Mouse (Mus musculus) olfactory bulb, adult 2 months (tissue): ENCODE measurements at regions not wholly inside any gene's neighbourhood (a gene's known extent, or its start where the extent isn't known, plus 50 kb on each side); places are given as distances from the start of the nearest gene placed in this dataset.

Source experiments
- H3K27ac ChIP-seq: fragments of 200-500 bp; 2 replicates; pipeline ENCODE4 v1.5.1; 2012; ENCODE audit warnings: low read depth, low read length; ENCODE audit not compliant: insufficient read depth
- H3K4me1 ChIP-seq: fragments of 200-500 bp; 2 replicates; pipeline ENCODE4 v1.6.1; 2012; ENCODE audit warnings: low read length; ENCODE audit not compliant: control insufficient read depth, insufficient read depth
- H3K4me3 ChIP-seq: fragments of 200-500 bp; 2 replicates; pipeline ENCODE4 v1.5.1; 2012; ENCODE audit warnings: mild to moderate bottlenecking, low read depth, low read length, moderate library complexity; ENCODE audit not compliant: insufficient read depth
- CTCF ChIP-seq: fragments of 200-500 bp; IDR thresholded peaks from 2 replicates; pipeline ENCODE4 v1.5.1; 2012; ENCODE audit warnings: low read depth, mild to moderate bottlenecking, low read length, moderate library complexity; ENCODE audit not compliant: insufficient read depth
- POLR2A ChIP-seq: fragments of 200-500 bp; IDR thresholded peaks from 2 replicates; pipeline ENCODE4 v1.6.1; 2012; ENCODE audit warnings: mild to moderate bottlenecking, low read depth, low read length, moderate library complexity; ENCODE audit not compliant: insufficient read depth
- WGBS: fragments of 180-500 bp; shearing (Covaris S2); methylation state at CpG from one replicate; pipeline ENCODE4 v1.1.7; 2018; 5-methylcytosine and 5-hydroxymethylcytosine counted together

DNA sequence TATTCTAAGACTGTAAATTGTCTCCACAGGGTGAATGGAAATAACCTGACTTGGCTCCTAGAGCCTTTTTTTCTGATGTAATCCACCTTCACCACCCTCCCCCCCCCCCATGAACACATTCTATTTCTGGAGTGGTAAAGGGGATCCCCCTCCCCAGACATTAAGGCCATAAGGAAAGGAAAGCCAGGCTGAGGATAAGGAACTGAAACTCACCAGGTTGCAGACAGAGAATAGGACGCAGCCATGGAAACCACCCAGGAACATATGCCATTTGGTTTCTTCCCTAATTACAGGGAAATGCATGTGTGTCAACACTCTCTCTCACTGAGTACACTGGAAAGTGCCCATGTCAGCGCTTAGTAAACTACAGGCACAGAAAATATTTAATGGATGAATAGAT, 96.5 kb upstream of the Gnao1 start:
- TF ChIP-seq POLR2A (no peak), CTCF (no peak)
- 25% methylated on average over 2 of the region's 2 CpGs for WGBS

DNA sequence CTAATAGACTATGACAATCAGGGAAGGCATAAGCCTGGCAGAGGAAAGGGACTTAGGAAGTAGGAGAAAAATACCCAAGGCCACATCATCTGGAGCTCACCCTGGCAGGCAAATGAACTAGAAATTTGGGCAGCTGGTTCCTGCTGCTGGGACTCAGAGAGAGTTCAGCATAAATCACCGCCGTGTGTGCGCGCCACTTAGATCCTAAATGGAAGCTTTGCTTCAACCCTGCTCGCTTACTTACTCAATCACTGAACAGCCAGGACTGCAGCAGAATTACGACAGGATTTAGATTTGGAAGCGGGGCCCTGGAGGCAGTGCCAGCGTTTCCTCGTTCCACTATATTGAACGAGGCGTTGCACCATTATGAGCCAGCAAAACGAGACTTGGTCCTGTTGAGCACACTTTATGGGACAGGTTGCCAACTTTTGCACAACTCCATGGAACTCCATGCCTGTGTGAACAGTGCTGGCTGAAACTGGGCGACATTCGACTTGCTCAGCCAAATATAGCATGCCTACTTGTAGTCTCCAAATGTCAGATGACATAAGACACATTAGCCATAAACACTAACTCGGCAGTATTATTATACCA, 84.8 kb upstream of the Gnao1 start:
- no peak for TF ChIP-seq POLR2A
- Histone ChIP-seq H3K4me3 (no peak overlapping the region), H3K27ac (no peak overlapping the region), H3K4me1 (no peaks in the 10 kb centered on the region)
- 72% methylated on average over 15 of the region's 15 CpGs for WGBS

More for the DNA sequence above, 96.5 kb upstream of the Gnao1 start:
- no peak overlapping the region for H3K27ac ChIP-seq
- H3K4me1 ChIP-seq, result no peaks in the 10 kb centered on the region
- H3K4me3 ChIP-seq, result no peak overlapping the region

DNA sequence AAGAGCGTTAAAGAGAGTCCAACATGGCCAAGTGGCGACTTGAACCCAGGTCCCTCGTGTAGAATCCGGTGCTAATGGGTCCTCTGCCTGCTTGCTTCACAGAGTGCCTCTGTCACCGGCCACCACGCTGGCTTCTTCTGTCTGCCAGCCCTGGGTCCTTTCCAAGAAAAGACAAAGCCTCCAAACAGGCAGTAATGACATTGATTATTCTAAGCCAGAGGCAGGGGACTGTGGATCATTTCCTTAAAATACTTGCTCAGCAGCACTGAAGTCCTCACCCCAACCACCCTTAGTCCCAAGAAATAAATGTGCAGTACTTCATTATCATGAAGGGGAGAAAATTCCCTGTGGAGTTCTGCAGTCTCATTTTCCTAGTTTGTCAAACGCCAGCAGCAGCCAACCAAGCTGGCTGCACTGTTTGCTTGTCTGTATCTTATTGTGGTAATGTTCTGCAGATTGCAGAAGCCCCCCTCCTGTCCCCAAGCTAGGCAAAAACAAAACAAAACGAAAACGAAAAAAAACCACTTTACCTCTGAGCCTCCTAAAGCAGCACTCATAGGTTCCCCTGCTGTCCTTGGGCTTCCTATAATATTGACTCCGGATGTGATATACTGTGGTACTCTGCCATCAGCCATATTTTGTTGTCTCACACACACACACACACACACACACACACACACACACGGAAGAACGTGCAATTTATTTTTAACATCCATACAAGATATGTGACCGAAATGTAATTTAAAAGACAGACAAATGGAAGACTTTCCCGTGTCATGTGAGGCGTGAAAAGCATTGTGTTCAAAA, 80.4 kb upstream of the Gnao1 start:
- 38% methylated on average over 15 of the region's 15 CpGs for WGBS
- TF ChIP-seq CTCF (no peak), POLR2A (no peak)
- no peaks in the 10 kb centered on the region for H3K4me1 ChIP-seq
- H3K27ac ChIP-seq, result no peak overlapping the region
- no peak overlapping the region for H3K4me3 ChIP-seq

DNA sequence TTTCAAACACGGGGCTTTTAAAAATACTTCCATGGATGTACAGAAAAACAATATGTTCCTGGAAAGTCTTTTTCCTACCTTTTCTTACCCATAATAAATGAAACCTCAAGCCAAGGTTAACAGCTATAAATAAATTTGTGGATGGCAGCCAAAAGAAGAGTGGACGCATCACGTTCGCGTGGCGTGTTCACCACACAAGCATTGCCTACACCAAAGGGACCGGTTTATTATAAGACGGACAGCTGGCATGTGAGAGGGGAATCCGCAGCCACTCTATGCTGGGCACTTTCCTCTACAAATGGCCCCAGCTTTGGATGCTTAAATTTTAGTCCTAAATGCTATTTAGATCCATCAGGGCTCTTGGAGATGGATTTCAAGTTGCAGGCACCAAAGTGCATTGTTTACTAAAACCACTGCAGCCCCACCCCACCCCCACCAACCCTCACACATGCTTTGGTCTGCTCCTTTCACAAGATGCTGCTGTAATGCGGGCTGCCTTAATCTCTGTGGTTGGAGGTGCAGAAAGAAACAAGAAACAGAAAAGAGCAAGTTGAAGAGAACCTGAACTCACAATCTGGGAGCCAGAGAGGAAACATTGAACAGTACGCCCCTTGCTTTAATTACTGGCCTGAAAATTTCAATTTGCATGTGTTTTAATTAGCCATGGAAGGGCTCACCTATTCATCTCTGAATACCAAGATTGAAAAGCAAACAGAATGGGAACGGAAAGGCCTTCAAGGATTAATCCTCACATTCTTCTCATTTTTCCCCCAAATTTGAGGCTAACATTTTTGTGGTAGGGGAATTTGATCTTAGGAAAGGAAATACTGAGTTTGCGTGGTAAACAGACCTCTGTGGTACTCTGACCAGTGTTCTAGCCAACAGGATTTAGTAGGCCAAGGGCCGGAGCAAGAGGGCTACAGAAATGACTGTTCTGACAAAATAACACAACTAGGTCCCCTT, 78.7 kb upstream of the Gnao1 start:
- TF ChIP-seq CTCF (no peak), POLR2A (no peak)
- H3K4me1 ChIP-seq, result no peaks in the 10 kb centered on the region
- H3K27ac ChIP-seq, result 0 out of 2 replicates have a peak overlapping the region, but pooled peaks have one; percentile 21
- WGBS, result 66% methylated on average over 14 of the region's 14 CpGs
- no peak overlapping the region for H3K4me3 ChIP-seq

DNA sequence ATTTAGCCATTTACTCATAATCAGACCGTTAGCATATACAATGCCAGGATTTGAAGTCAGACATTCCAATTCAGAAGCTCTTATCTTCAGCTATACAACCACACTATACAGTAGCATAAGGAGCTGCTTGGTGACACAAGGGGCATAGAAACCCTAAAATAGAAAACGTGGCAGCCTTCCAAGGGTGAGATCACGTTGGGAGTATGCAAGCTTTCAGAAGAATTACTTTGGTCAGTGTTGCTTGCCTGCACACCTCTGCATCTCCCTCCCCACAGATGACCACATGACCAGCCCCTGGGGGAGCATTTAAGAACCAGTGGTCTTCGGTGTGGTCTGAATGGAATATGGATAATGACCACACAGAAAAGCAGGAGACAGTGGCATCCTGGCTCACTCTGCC, 74.9 kb upstream of the Gnao1 start:
- no peak overlapping the region for H3K27ac ChIP-seq
- H3K4me3 ChIP-seq, result no peak overlapping the region
- 30% methylated on average over 4 of the region's 4 CpGs for WGBS
- TF ChIP-seq CTCF (no peak), POLR2A (no peak)
- H3K4me1 ChIP-seq, result no peaks in the 10 kb centered on the region

DNA sequence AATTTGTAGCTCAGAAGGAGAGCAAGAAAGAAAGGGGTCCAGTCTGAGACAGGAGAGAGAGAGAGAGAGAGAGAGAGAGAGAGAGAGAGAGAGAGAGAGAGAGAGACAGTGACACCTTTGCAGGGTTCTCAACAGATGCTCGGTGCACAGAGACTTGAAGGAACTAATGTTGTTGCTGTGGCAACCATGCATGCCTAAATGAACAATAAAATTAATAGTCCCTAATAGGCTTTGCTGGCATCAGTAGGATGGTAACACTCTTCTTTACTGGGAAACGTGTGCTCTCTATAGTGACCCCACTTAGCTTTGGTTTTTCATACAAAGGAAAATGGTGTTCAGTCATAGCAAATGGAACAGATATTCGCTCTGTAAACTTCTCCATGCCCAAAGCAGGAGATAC, 69.5 kb upstream of the Gnao1 start:
- H3K4me1 ChIP-seq, result no peaks in the 10 kb centered on the region
- TF ChIP-seq CTCF (no peak), POLR2A (no peak)
- no peak overlapping the region for H3K27ac ChIP-seq
- WGBS, result 39% methylated on average over 3 of the region's 3 CpGs
- H3K4me3 ChIP-seq, result no peak overlapping the region

DNA sequence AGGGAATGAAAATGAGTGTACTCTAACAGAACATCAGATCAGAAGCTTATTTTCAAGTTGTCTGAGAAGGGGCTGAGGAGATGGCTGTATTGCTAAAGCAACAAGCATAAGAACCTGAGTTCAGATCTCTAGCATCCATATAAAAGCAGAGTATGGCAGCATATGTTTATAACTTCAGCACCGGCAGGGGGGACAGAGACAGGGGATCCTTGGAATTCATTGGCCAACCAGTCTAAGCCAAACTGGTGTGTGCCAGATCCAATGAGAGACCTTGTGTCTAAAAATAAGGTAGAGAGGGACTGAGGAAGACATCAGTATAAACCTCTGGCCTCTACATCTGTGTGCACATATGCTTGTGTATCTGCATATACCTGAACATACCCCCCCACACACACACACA, 61.0 kb upstream of the Gnao1 start:
- Histone ChIP-seq H3K4me3 (no peak overlapping the region), H3K27ac (no peak overlapping the region), H3K4me1 (no peaks in the 10 kb centered on the region)
- TF ChIP-seq POLR2A, result no peak
- TF ChIP-seq CTCF, result no peak
- WGBS, result 78% methylated on average over 1 of the region's 1 CpGs

DNA sequence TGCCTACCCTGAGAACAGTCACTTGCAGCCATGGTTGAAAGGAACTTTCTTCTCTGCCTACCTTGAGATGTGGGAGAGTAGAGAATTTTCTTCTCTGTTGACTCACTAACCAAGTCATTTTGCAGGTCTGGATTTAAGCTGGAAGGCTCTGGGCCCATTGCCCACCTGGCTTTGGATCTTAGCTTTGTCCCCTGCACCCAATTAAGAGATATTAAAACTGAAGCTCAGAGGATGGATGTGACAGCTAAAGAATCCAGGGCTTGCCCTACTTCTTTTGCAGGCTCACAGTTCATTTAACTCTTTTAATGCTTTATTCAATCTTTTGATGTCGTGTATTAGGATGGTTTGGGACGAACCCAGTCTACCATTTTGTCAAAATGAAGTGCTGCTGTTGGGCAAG, 58.8 kb upstream of the Gnao1 start:
- TF ChIP-seq POLR2A (no peak), CTCF (no peak)
- Histone ChIP-seq H3K4me3 (no peak overlapping the region), H3K27ac (no peak overlapping the region), H3K4me1 (no peaks in the 10 kb centered on the region)
- 69% methylated on average over 2 of the region's 2 CpGs for WGBS

DNA sequence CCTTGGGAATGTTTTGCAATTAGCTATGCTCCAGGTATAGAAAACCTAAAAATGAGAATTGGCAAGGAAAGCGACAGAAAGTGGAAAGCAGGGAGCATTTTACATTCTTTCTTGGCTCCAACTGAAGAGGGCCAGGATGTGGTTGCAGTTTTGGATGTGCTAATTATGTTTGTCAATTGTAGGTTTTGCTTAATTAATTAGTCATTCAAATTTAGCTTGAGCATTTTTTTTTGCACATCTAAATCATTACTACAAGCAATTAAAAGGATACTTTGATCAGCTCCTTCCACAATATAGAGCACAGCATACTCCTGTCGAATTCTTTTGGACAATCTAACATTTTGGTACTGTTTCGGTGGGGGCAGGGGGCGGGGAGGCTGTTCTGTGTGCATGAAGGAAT, 53.8 kb upstream of the Gnao1 start:
- Histone ChIP-seq H3K27ac (no peak overlapping the region), H3K4me3 (no peak overlapping the region), H3K4me1 (no peaks in the 10 kb centered on the region)
- TF ChIP-seq CTCF, result no peak
- TF ChIP-seq POLR2A, result no peak
- 70% methylated on average over 4 of the region's 4 CpGs for WGBS
